Mouse (Mus musculus) lung, embryonic 16.5 days (tissue): ENCODE measurements around the gene Mroh7. TPM values are rescaled to one million over a fixed set of nuclear protein-coding genes. Genes with fewer than 3 reads are reported as not detected.

Source experiments
- ATAC-seq: fragments of 200-750 bp; cut with Nextera tagmentation; 2 replicates; pipeline ENCODE4 v1.8.0; 2017; ENCODE audit warnings: low read depth, mild to moderate bottlenecking, moderate library complexity
- H3K27ac ChIP-seq: fragments of 300-500 bp; sonication (generic); 2 replicates; pipeline ENCODE4 v1.5.1; 2014; ENCODE audit warnings: mild to moderate bottlenecking, control low read depth, low read length
- H3K27me3 ChIP-seq: fragments of 300-500 bp; sonication (generic); 2 replicates; pipeline ENCODE4 v1.6.1; 2014; ENCODE audit warnings: low read depth, low read length, mixed read lengths; ENCODE audit not compliant: control insufficient read depth, insufficient read depth
- H3K36me3 ChIP-seq: fragments of 300-500 bp; sonication (generic); 2 replicates; pipeline ENCODE4 v1.6.1; 2014; ENCODE audit warnings: low read length; ENCODE audit not compliant: control insufficient read depth, insufficient read depth
- H3K4me1 ChIP-seq: fragments of 300-500 bp; sonication (generic); replicated peaks from 2 replicates; pipeline ENCODE4 v1.6.1; 2014; ENCODE audit warnings: low read length, mixed read lengths; ENCODE audit not compliant: control insufficient read depth, insufficient read depth
- H3K4me2 ChIP-seq: fragments of 300-500 bp; sonication (generic); 2 replicates; pipeline ENCODE4 v1.6.1; 2014; ENCODE audit warnings: low read depth, low read length, control low read depth
- H3K4me3 ChIP-seq: fragments of 300-500 bp; sonication (generic); 2 replicates; pipeline ENCODE4 v1.5.1; 2014; ENCODE audit warnings: mild to moderate bottlenecking, low read length, control low read depth
- H3K9ac ChIP-seq: fragments of 300-500 bp; sonication (generic); 2 replicates; pipeline ENCODE4 v1.6.1; 2014; ENCODE audit warnings: low read length, control low read depth
- H3K9me3 ChIP-seq: fragments of 300-500 bp; sonication (generic); 2 replicates; pipeline ENCODE4 v1.6.1; 2016; ENCODE audit warnings: low read length; ENCODE audit not compliant: control insufficient read depth
- whole genome bisulfite sequencing: fragments of 180-500 bp; shearing (Covaris S2); extraction: QIAGEN DNeasy Blood & Tissue Kit; methylation state at CpG from one replicate; pipeline ENCODE4 v1.1.7; 2014; 5-methylcytosine and 5-hydroxymethylcytosine counted together
- polyA plus RNA-seq: library from polyadenylated mRNA; unstranded; fragments of >200 nt; fragmentation: Nextera tagmentation; extraction: Ambion mirVana; gene quantifications from 2 replicates; pipeline ENCODE4 v1.2.1, GENCODE M21; 2015

The Mroh7 gene
- polyA plus RNA-seq, 1 experiment from 2014 or later, result 0.13 TPM

DNA sequence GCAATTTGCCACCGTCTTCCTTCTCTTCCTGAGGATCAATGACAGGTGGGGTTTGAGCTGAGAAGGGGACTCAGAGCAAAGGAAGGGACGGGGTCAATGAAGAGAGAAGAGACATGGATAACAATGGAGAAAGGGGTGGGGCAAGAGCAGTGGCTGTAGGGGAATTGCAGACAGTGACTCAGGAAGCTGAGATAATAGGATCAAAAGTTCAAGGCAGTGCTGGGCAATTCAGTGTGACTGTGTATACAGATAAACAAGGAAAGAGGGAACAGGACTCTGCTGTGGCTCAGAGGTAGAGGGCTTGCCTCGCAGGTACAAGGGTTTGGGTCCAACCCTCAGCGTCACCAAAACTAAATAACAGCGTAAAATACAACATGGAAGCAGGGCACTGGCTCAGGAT lies 22.8 kb downstream of the Mroh7 start:
- H3K36me3 ChIP-seq, result no peaks in the 10 kb centered on the region
- H3K4me3 ChIP-seq, result no peak overlapping the region
- H3K27me3 ChIP-seq, result no peaks in the 10 kb centered on the region
- peak; percentile 29; the same call in 1 of the 2 replicates for ATAC-seq
- WGBS, result 26% methylated on average over 5 of the region's 5 CpGs
- H3K9ac ChIP-seq, result 0 out of 2 replicates have a peak overlapping the region, but pooled peaks have one; percentile 21
- H3K27ac ChIP-seq, result no peak overlapping the region
- no peaks in the 10 kb centered on the region for H3K9me3 ChIP-seq
- peak overlapping the region; percentile 42 for H3K4me2 ChIP-seq
- no peaks in the 10 kb centered on the region; the same call in 1 of the 2 replicates for H3K4me1 ChIP-seq

- H3K9ac ChIP-seq, result 0 out of 2 replicates have a peak overlapping the region, but pooled peaks have one; percentile 16
- H3K27me3 ChIP-seq, result no peaks in the 10 kb centered on the region
- no peak overlapping the region for H3K4me3 ChIP-seq
- no peaks in the 10 kb centered on the region for H3K9me3 ChIP-seq
- no peak for ATAC-seq
- H3K27ac ChIP-seq, result no peak overlapping the region
- no peaks in the 10 kb centered on the region for H3K36me3 ChIP-seq
- H3K4me2 ChIP-seq, result no peak overlapping the region
- no peaks in the 10 kb centered on the region; the same call in 1 of the 2 replicates for H3K4me1 ChIP-seq
- WGBS, result 27% methylated on average over 8 of the region's 8 CpGs
Measured at GRCm38 (mm10) chr4:106705096-106705665, 25.5 kb downstream of the Mroh7 start.

- no peak overlapping the region for H3K9ac ChIP-seq
- ATAC-seq, result no peak
- H3K9me3 ChIP-seq, result no peaks in the 10 kb centered on the region
- no peaks in the 10 kb centered on the region; the same call in 1 of the 2 replicates for H3K4me1 ChIP-seq
- H3K4me3 ChIP-seq, result no peak overlapping the region
- no peaks in the 10 kb centered on the region for H3K36me3 ChIP-seq
- H3K27me3 ChIP-seq, result no peaks in the 10 kb centered on the region
- no peak overlapping the region for H3K4me2 ChIP-seq
- WGBS, result 66% methylated on average over 11 of the region's 11 CpGs
- H3K27ac ChIP-seq, result no peak overlapping the region
Measured at GRCm38 (mm10) chr4:106704416-106704815, 26.3 kb downstream of the Mroh7 start.

DNA sequence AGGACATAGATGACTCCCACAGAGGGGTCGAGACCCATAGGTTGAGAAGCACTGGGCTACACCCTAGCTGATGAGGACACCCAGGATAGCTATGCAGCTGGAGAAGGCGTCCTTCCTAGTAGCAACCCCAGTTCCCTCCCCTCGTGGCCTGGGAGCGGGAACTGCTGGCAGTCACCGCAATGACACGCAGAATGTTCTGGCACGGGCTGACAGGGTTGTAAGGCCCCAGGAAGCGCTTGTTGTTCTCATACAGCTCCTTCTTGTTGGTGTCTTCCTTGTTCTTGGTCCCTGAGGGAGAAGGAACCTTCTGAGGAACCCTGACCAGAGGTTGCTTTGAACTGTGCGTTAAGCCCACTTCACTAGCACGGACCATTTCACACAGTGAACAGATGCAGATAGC lies 26.8 kb downstream of the Mroh7 start:
- no peaks in the 10 kb centered on the region; the same call in 1 of the 2 replicates for H3K4me1 ChIP-seq
- H3K9me3 ChIP-seq, result no peaks in the 10 kb centered on the region
- no peaks in the 10 kb centered on the region for H3K36me3 ChIP-seq
- H3K27ac ChIP-seq, result no peak overlapping the region
- 68% methylated on average over 10 of the region's 10 CpGs for WGBS
- H3K9ac ChIP-seq, result no peak overlapping the region
- no peak overlapping the region for H3K4me2 ChIP-seq
- ATAC-seq, result no peak
- no peaks in the 10 kb centered on the region for H3K27me3 ChIP-seq
- no peak overlapping the region for H3K4me3 ChIP-seq

DNA sequence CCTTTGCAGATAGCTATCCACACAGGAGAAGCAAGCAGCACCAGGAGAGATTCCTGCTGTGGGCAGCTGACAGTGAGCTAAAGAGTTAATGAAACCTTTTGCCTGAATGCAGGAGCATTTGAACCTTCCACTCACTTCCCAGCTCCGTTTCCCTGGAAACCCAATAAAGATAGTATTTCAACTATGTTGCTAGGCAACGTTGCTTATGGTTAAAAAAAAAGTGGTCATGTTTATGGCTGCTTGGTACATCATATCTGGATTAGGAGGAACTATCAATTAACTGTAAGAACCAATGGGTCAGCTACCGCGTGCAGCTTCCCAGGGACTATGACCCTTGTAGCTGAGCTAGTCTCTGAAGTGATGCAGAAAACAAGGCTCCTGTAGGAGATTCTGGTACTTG lies 29.9 kb downstream of the Mroh7 start:
- Histone ChIP-seq H3K36me3 (no peaks in the 10 kb centered on the region), H3K4me2 (no peak overlapping the region), H3K27me3 (no peaks in the 10 kb centered on the region), H3K4me1 (no peaks in the 10 kb centered on the region), H3K9ac (no peak overlapping the region), H3K9me3 (no peaks in the 10 kb centered on the region), H3K4me3 (no peak overlapping the region), H3K27ac (no peak overlapping the region)
- WGBS, result 26% methylated on average over 4 of the region's 4 CpGs
- ATAC-seq, result no peak

- 12% methylated on average over 9 of the region's 9 CpGs for WGBS
- Histone ChIP-seq H3K36me3 (no peaks in the 10 kb centered on the region), H3K27ac (no peak overlapping the region), H3K4me2 (no peak overlapping the region), H3K9ac (no peak overlapping the region), H3K4me3 (no peak overlapping the region), H3K4me1 (no peaks in the 10 kb centered on the region), H3K27me3 (no peaks in the 10 kb centered on the region), H3K9me3 (no peaks in the 10 kb centered on the region)
- ATAC-seq, result no peak
Measured at GRCm38 (mm10) chr4:106699989-106700388, 30.7 kb downstream of the Mroh7 start.

DNA sequence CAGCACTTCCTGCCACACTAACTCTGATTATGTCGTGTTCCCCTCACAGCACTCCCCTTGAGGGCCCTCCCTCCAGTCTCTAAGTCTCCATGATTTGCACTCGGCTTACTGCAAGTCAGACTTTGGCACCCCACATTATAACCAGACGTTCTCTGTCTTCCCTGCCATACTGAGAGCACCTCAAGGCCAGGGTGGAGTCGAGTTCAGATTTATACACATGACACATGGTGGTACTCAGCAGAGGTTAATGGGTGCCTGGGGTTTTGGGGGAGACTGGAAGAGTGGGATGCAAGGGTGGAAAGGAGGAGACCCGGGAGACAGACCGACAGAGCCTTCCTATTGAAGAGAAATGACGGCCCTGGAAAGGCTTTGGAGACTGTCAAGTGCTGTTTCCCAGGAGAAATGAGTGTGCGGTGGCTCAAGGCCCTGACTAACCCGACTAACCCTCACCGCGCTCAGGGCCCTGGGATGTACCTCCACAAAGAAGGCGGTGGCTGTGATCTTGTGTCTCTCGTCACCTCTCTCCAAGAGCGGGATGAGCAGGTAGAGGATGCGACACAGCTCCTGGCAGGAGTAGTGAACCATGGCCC lies 36.8 kb downstream of the Mroh7 start:
- H3K27me3 ChIP-seq, result no peaks in the 10 kb centered on the region
- 78% methylated on average over 15 of the region's 15 CpGs for WGBS
- ATAC-seq, result no peak

GRCm38 (mm10) chr4:106688636-106689296 lies 42.0 kb downstream of the Mroh7 start:
- Histone ChIP-seq H3K4me3 (no peak overlapping the region), H3K9ac (no peak overlapping the region), H3K36me3 (no peaks in the 10 kb centered on the region), H3K27ac (no peak overlapping the region), H3K9me3 (no peaks in the 10 kb centered on the region), H3K27me3 (no peaks in the 10 kb centered on the region), H3K4me1 (no peaks in the 10 kb centered on the region), H3K4me2 (no peak overlapping the region)
- ATAC-seq, result no peak
- WGBS, result 36% methylated on average over 3 of the region's 3 CpGs

More for the DNA sequence above, 36.8 kb downstream of the Mroh7 start:
- H3K4me3 ChIP-seq, result no peak overlapping the region
- H3K36me3 ChIP-seq, result no peaks in the 10 kb centered on the region
- H3K4me1 ChIP-seq, result no peaks in the 10 kb centered on the region
- no peaks in the 10 kb centered on the region for H3K9me3 ChIP-seq
- H3K27ac ChIP-seq, result no peak overlapping the region
- H3K4me2 ChIP-seq, result no peak overlapping the region
- H3K9ac ChIP-seq, result no peak overlapping the region

DNA sequence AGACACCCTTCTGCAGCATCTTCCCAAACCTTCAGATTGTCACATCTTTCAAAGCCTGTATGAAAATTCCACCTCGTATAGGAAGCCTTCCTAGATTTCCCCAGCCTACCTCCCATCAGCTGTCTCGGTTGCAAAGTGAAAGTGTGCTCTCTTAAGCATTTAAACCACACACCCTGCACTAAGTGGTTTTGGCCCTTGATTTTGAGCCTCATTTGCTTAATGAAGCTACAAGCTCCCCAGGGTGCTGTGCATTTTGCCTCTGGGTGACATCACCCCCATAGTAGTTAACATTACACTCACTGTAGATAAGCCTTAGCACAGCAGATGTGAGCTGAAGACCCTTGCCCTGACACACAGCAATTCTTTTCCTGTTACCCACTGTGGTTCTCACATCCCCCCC lies 49.8 kb downstream of the Mroh7 start:
- H3K4me1 ChIP-seq, result peaks cover 6% of the 10 kb centered on the region; the same call in 1 of the 2 replicates
- ATAC-seq, result no peak
- 45% methylated on average over 2 of the region's 2 CpGs for WGBS

More for the DNA sequence above, 49.8 kb downstream of the Mroh7 start:
- no peaks in the 10 kb centered on the region for H3K9me3 ChIP-seq
- no peak overlapping the region for H3K9ac ChIP-seq
- H3K36me3 ChIP-seq, result peaks cover 5% of the 10 kb centered on the region
- no peak overlapping the region for H3K27ac ChIP-seq
- H3K4me2 ChIP-seq, result no peak overlapping the region
- no peak overlapping the region for H3K4me3 ChIP-seq
- H3K27me3 ChIP-seq, result no peaks in the 10 kb centered on the region
